Mouse (Mus musculus) stomach, embryonic 14.5 days (tissue): Measurements from ENCODE around the gene Acap3. TPM values are rescaled to one million over a fixed set of nuclear protein-coding genes. Genes with fewer than 3 reads are reported as not detected.

Source experiments
- ATAC-seq: fragments of 200-750 bp; cut with Nextera tagmentation; 2 replicates; pipeline ENCODE4 v1.8.0; 2017; ENCODE audit warnings: low read depth, moderate TSS enrichment; ENCODE audit not compliant: insufficient number of reproducible peaks, insufficient read depth, low FRiP score
- H3K27ac ChIP-seq: fragments of 300-500 bp; sonication (generic); 2 replicates; pipeline ENCODE4 v1.5.1; 2014; ENCODE audit warnings: mild to moderate bottlenecking, low read length, moderate library complexity, mixed read lengths
- H3K27me3 ChIP-seq: fragments of 300-500 bp; sonication (generic); 2 replicates; pipeline ENCODE4 v1.6.1; 2014; ENCODE audit warnings: low read length, control low read depth, mixed read lengths; ENCODE audit not compliant: control insufficient read depth, insufficient read depth
- H3K36me3 ChIP-seq: fragments of 300-500 bp; sonication (generic); 2 replicates; pipeline ENCODE4 v1.6.1; 2014; ENCODE audit warnings: mild to moderate bottlenecking, control low read depth, low read length, moderate library complexity, mixed read lengths; ENCODE audit not compliant: control insufficient read depth, insufficient read depth
- H3K4me1 ChIP-seq: fragments of 300-500 bp; sonication (generic); 2 replicates; pipeline ENCODE4 v1.6.1; 2014; ENCODE audit warnings: low read length, control low read depth, mixed read lengths; ENCODE audit not compliant: control insufficient read depth, insufficient read depth
- H3K4me2 ChIP-seq: fragments of 300-500 bp; sonication (generic); replicated peaks from 2 replicates; pipeline ENCODE4 v1.6.1; 2014; ENCODE audit warnings: low read depth, low read length, control low read depth
- H3K4me3 ChIP-seq: fragments of 300-500 bp; sonication (generic); 2 replicates; pipeline ENCODE4 v1.5.1; 2014; ENCODE audit warnings: low read depth, low read length, control low read depth
- H3K9ac ChIP-seq: fragments of 300-500 bp; sonication (generic); replicated peaks from 2 replicates; pipeline ENCODE4 v1.6.1; 2014; ENCODE audit warnings: low read depth, mild to moderate bottlenecking, control low read depth, low read length, moderate library complexity, mixed read lengths
- H3K9me3 ChIP-seq: fragments of 300-500 bp; sonication (generic); 2 replicates; pipeline ENCODE4 v1.6.1; 2016; ENCODE audit warnings: low read depth, low read length, control low read depth; ENCODE audit not compliant: control insufficient read depth
- WGBS: fragments of 180-500 bp; shearing (Covaris S2); extraction: QIAGEN DNeasy Blood & Tissue Kit; methylation state at CpG from one replicate; pipeline ENCODE4 v1.1.7; 2014; 5-methylcytosine and 5-hydroxymethylcytosine counted together
- polyA plus RNA-seq: library from polyadenylated mRNA; unstranded; fragments of >200 nt; fragmentation: Nextera tagmentation; extraction: Ambion mirVana; gene quantifications from 2 replicates; pipeline ENCODE4 v1.2.1, GENCODE M21; 2014

Gene Acap3
- 16.0 and 19.4 TPM in 2 replicates for polyA plus RNA-seq

GRCm38 (mm10) chr4:155891551-155892001 is at the start of gene Acap3, which contains the start of gene Pusl1:
TSS of gene Acap3 (plus strand) at chr4:155891822.
TSS of gene Pusl1 (minus strand) at chr4:155891781.
- Histone ChIP-seq H3K4me3 (peak within 1 kb of the TSS; percentile 88), H3K4me2 (peak within 1 kb of the TSS; percentile 91), H3K9ac (peak within 1 kb of the TSS; percentile 71), H3K4me1 (peaks cover 31% of the 10 kb centered on the region), H3K27me3 (no peaks in the 10 kb centered on the region), H3K27ac (peak within 1 kb of the TSS; percentile 96), H3K36me3 (peaks cover 33% of the 10 kb centered on the region), H3K9me3 (no peaks in the 10 kb centered on the region)
- peak; percentile 85 for ATAC-seq
- WGBS = under 1% methylated on average over 52 of the region's 52 CpGs

GRCm38 (mm10) chr4:155843231-155843630 is 48.4 kb upstream of the Acap3 start:
- Histone ChIP-seq H3K9ac (no peak overlapping the region), H3K4me2 (no peak overlapping the region), H3K9me3 (no peaks in the 10 kb centered on the region), H3K4me3 (no peak overlapping the region), H3K27me3 (no peaks in the 10 kb centered on the region), H3K4me1 (peaks cover 33% of the 10 kb centered on the region), H3K27ac (no peak overlapping the region), H3K36me3 (peaks cover 10% of the 10 kb centered on the region; the same call in 1 of the 2 replicates)
- ATAC-seq = no peak
- WGBS = 94% methylated on average over 5 of the region's 5 CpGs

- ATAC-seq = peak; percentile 93
- no peaks in the 10 kb centered on the region for H3K27me3 ChIP-seq
- no peaks in the 10 kb centered on the region for H3K9me3 ChIP-seq
- peak within 1 kb of the TSS; percentile 92 for H3K4me2 ChIP-seq
- H3K9ac ChIP-seq = peak within 1 kb of the TSS; percentile 86
- H3K27ac ChIP-seq = peak within 1 kb of the TSS; percentile 34; the same call in 1 of the 2 replicates
- H3K36me3 ChIP-seq = peaks cover 10% of the 10 kb centered on the region; the same call in 1 of the 2 replicates
- peak within 1 kb of the TSS; percentile 67 for H3K4me3 ChIP-seq
- WGBS = 3% methylated on average over 60 of the region's 65 CpGs
- H3K4me1 ChIP-seq = peaks cover 19% of the 10 kb centered on the region
Observed at GRCm38 (mm10) chr4:155846871-155847578, 44.6 kb upstream of the Acap3 start, which contains the start of gene Dvl1. TSS of gene Dvl1 (plus strand) at chr4:155847402.

GRCm38 (mm10) chr4:155847591-155848352 is 43.9 kb upstream of the Acap3 start:
- Histone ChIP-seq H3K9me3 (no peaks in the 10 kb centered on the region), H3K4me1 (peaks cover 19% of the 10 kb centered on the region), H3K4me3 (peak overlapping the region; percentile 67), H3K27me3 (no peaks in the 10 kb centered on the region), H3K27ac (no peak overlapping the region), H3K9ac (peak overlapping the region; percentile 86), H3K4me2 (peak overlapping the region; percentile 92), H3K36me3 (peaks cover 6% of the 10 kb centered on the region; the same call in 1 of the 2 replicates)
- ATAC-seq = peak; percentile 10
- WGBS = 2% methylated on average over 54 of the region's 69 CpGs

DNA sequence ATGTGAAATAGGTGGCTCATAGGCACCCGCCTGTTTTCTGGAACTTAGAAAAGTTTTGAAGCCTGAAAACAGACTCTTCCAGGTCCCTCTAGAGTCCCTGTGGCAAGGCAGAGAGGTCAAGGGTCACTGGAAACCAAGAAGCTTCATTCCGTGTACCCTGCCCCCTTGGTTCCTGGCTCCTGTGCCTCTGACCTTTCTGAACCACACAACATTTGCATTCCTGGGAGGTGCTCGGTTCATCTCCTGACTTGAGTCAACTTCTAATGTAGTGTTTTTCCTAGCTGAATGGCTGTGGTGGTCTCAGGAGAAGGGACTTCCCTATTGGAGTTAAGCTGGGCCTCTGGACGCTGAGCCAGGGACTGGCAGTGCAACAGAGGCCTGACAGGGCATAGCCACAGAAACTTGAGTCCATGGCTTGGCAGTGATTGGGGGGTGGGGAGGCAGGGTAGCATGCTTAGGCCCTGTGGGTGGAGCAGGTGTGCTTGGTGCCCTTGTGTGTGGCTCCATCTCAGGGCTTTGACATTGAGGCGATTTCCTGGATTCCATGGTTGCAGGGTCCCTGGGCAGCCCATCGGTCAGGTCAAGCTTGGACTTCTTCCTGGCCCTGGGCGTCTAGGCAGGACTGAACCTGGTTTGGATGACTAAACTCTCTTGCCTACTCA is 43.1 kb upstream of the Acap3 start:
- WGBS = 47% methylated on average over 7 of the region's 7 CpGs
- Histone ChIP-seq H3K36me3 (no peaks in the 10 kb centered on the region), H3K4me1 (peaks cover 19% of the 10 kb centered on the region), H3K27ac (no peak overlapping the region), H3K4me2 (peak overlapping the region; percentile 92), H3K9me3 (no peaks in the 10 kb centered on the region), H3K9ac (peak overlapping the region; percentile 86), H3K4me3 (peak overlapping the region; percentile 67), H3K27me3 (no peaks in the 10 kb centered on the region)
- no peak for ATAC-seq

DNA sequence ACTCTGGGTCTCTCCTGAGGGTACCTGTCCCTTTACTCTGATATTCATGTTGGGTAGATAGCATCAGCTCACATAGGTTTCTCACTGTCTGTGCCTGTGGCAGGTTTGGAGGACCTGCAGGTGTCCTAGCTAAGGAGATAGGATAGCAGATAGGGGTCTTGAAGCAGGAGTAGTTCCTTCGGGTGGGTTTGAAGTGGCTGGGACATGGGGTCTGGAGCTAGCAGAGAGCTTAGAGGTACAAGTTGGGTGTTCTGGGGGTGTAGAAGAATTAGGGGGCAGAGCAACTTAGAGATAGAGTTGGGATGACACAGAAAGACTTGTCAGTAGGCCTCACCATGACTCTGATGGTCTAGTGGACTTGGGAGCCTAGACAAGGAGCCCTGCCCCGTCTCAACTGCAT is 42.2 kb upstream of the Acap3 start:
- Histone ChIP-seq H3K4me2 (no peak overlapping the region), H3K4me3 (no peak overlapping the region), H3K9me3 (no peaks in the 10 kb centered on the region), H3K27ac (no peak overlapping the region), H3K4me1 (peaks cover 19% of the 10 kb centered on the region), H3K27me3 (no peaks in the 10 kb centered on the region), H3K36me3 (peaks cover 4% of the 10 kb centered on the region), H3K9ac (no peak overlapping the region)
- 85% methylated on average over 2 of the region's 2 CpGs for WGBS
- ATAC-seq = no peak

GRCm38 (mm10) chr4:155849792-155850451 is 41.7 kb upstream of the Acap3 start:
- no peak overlapping the region for H3K4me2 ChIP-seq
- no peak for ATAC-seq

GRCm38 (mm10) chr4:155851368-155851767 is 40.3 kb upstream of the Acap3 start:
- Histone ChIP-seq H3K36me3 (peaks cover 21% of the 10 kb centered on the region), H3K9ac (no peak overlapping the region), H3K4me2 (no peak overlapping the region), H3K27me3 (no peaks in the 10 kb centered on the region), H3K27ac (no peak overlapping the region), H3K9me3 (no peaks in the 10 kb centered on the region), H3K4me1 (peaks cover 19% of the 10 kb centered on the region), H3K4me3 (no peak overlapping the region)
- WGBS = 88% methylated on average over 3 of the region's 3 CpGs
- ATAC-seq = no peak

More at GRCm38 (mm10) chr4:155849792-155850451, 41.7 kb upstream of the Acap3 start:
- H3K9me3 ChIP-seq = no peaks in the 10 kb centered on the region
- no peak overlapping the region for H3K9ac ChIP-seq
- H3K4me3 ChIP-seq = no peak overlapping the region
- H3K27me3 ChIP-seq = no peaks in the 10 kb centered on the region
- WGBS = 85% methylated on average over 3 of the region's 3 CpGs
- H3K4me1 ChIP-seq = peaks cover 19% of the 10 kb centered on the region
- peaks cover 9% of the 10 kb centered on the region for H3K36me3 ChIP-seq
- H3K27ac ChIP-seq = no peak overlapping the region
